Mouse (Mus musculus): ENCODE results near the gene Prim1.

Prim1 gene

GRCm38 (mm10) chr10:128015068-128015934, at the start of gene Prim1:
TSS of gene Prim1 (plus strand) at chr10:128015168.
- peak; percentile 88 for DNase-seq

- DNase-seq, result no peak
These were observed 48.5 kb upstream of the Prim1 start for GRCm38 (mm10) chr10:127966506-127966905.

GRCm38 (mm10) chr10:127969820-127970219, 45.1 kb upstream of the Prim1 start:
- DNase-seq, result no peak

- no peak for DNase-seq
These were observed 44.6 kb upstream of the Prim1 start for GRCm38 (mm10) chr10:127970359-127970831.

- DNase-seq, result no peak
These were observed 43.8 kb upstream of the Prim1 start for GRCm38 (mm10) chr10:127971135-127971534.

- DNase-seq, result no peak
These were observed 40.9 kb upstream of the Prim1 start for GRCm38 (mm10) chr10:127974062-127974461.

- DNase-seq, result peak; percentile 58
These were observed 39.5 kb upstream of the Prim1 start for GRCm38 (mm10) chr10:127975503-127975902.

GRCm38 (mm10) chr10:127984650-127985049, 30.3 kb upstream of the Prim1 start:
- no peak for DNase-seq

GRCm38 (mm10) chr10:127985601-127986000, 29.4 kb upstream of the Prim1 start:
- DNase-seq, result peak; percentile 52

- DNase-seq, result no peak
These were observed 18.3 kb upstream of the Prim1 start for GRCm38 (mm10) chr10:127996690-127997089.

- no peak for DNase-seq
These were observed 16.7 kb upstream of the Prim1 start for GRCm38 (mm10) chr10:127998260-127998659.

- no peak for DNase-seq
These were observed 11.6 kb upstream of the Prim1 start for GRCm38 (mm10) chr10:128003281-128003801.

GRCm38 (mm10) chr10:128004918-128005317, 10.1 kb upstream of the Prim1 start:
- DNase-seq, result no peak

- DNase-seq, result no peak
These were observed 9.5 kb upstream of the Prim1 start for GRCm38 (mm10) chr10:128005479-128005878.

GRCm38 (mm10) chr10:128007446-128007845, 7.5 kb upstream of the Prim1 start, which contains the start of gene Hsd17b6:
TSS of gene Hsd17b6 (minus strand) at chr10:128007611.
- DNase-seq, result no peak

- peak; percentile 88 for DNase-seq
These were observed 6.6 kb upstream of the Prim1 start for GRCm38 (mm10) chr10:128008207-128008889.

- DNase-seq, result no peak
These were observed 5.2 kb upstream of the Prim1 start for GRCm38 (mm10) chr10:128009735-128010134.

- no peak for DNase-seq
These were observed 7.2 kb downstream of the Prim1 start for GRCm38 (mm10) chr10:128022196-128022595.

GRCm38 (mm10) chr10:128023496-128023895, 8.5 kb downstream of the Prim1 start:
- no peak for DNase-seq

GRCm38 (mm10) chr10:128029931-128030330, 15.0 kb downstream of the Prim1 start:
- no peak for DNase-seq

- no peak for DNase-seq
These were observed 15.9 kb downstream of the Prim1 start for GRCm38 (mm10) chr10:128030860-128031259.

GRCm38 (mm10) chr10:128036746-128037425, 21.9 kb downstream of the Prim1 start:
- peak; percentile 10 for DNase-seq

- DNase-seq, result no peak
These were observed 23.0 kb downstream of the Prim1 start for GRCm38 (mm10) chr10:128037921-128038320.

All from retina, postnatal 1 day (tissue).